Mouse (Mus musculus): ENCODE data around the gene Uaca. TPM values are rescaled to one million over a fixed set of nuclear protein-coding genes. Genes with fewer than 3 reads are reported as not detected.

Gene Uaca
- polyA plus RNA-seq, 1 experiment, result 10.6 TPM

DNA sequence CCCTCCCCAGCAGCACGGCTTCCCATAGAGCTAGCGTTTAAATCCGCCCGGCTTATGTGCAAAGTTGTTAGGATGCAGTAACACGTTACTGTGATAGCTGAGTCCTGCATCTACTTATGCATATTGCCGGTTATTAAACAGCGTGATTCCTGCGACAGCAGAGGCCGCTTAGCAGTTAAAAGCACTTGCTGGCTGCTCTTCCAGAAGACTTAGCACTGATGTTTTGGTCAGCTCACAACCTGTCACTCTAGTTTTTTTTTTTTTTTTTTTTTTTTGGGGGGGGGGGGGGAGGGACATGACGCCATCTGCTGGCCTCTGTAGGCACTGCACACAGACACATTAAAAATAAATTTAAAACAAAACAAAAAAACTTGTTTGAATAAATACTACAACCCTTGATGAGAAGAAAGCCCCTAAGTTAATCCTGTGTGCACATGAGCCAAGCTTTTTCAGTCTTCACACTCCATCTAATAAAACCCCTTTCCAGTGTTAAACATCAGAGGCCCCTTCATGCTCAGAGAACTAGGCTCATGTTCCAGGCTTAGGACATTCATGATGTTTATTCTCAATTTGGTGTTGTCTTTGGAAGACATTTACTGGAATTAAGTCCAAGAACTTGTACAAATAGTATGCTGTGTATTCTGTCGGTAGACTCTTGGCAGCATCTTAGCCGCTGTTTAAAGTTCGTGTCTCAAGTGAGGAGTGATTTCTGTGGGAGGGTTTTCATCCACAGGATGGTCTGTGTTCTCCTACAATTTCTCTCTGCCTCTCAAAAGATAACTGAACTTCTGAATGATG, 79.1 kb downstream of the Uaca start:
- no peaks in the 10 kb centered on the region for H3K79me2 ChIP-seq (ENCODE audit: control insufficient read depth, insufficient read depth)
- no peaks in the 10 kb centered on the region for H3K79me3 ChIP-seq (ENCODE audit: low read depth)
- no peak overlapping the region for H3K4me3 ChIP-seq (ENCODE audit: insufficient read depth, poor library complexity, severe bottlenecking)
- no peak for TF ChIP-seq FOSL1 (IDR thresholded peaks at IDR 0.05; ENCODE audit: insufficient read depth, low read length, poor library complexity, severe bottlenecking)
- TF ChIP-seq MYOD1 (IDR thresholded peaks at IDR 0.05; ENCODE audit: control insufficient read depth, insufficient read length, low read depth), result no peak
- no peak for TF ChIP-seq USF1 (IDR thresholded peaks at IDR 0.05; ENCODE audit: low read depth)
- no peak for TF ChIP-seq MYOG (IDR thresholded peaks at IDR 0.05; ENCODE audit: control insufficient read depth, extremely low read depth, insufficient read length)
- TF ChIP-seq CEBPB (IDR thresholded peaks at IDR 0.05; ENCODE audit: low read depth), result no peak
- no peak for TF ChIP-seq MAX (IDR thresholded peaks at IDR 0.05)
- no peak overlapping the region for H3ac ChIP-seq (ENCODE audit: control insufficient read depth, insufficient read length, low read depth)
- H3K36me3 ChIP-seq (ENCODE audit: control insufficient read depth, insufficient read depth), result peaks cover 23% of the 10 kb centered on the region
- no peaks in the 10 kb centered on the region for H3K27me3 ChIP-seq (ENCODE audit: control insufficient read depth, insufficient read depth, insufficient read length)

DNA sequence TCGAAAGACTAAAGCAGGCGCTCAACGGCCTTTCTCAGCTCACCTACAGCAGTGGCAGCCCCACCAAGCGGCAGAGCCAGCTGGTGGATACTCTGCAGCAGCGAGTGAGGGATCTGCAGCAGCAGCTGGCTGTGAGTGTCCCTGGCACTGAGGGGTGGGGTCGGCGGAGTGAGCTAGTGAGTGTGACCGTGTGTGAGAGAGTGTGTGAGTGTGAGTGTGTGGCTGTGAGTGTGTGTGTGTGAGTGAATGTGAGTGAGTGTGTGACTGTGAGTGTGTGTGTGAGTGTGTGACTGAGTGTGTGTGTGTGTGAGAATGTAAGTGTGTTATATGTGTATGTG, 79.7 kb downstream of the Uaca start:
- H3K27me3 ChIP-seq (ENCODE audit: control insufficient read depth, insufficient read depth, insufficient read length), result no peaks in the 10 kb centered on the region
- no peaks in the 10 kb centered on the region for H3K79me3 ChIP-seq (ENCODE audit: low read depth)
- H3K4me3 ChIP-seq (ENCODE audit: insufficient read depth, poor library complexity, severe bottlenecking), result no peak overlapping the region
- H3ac ChIP-seq (ENCODE audit: control insufficient read depth, insufficient read length, low read depth), result no peak overlapping the region
- no peaks in the 10 kb centered on the region for H3K79me2 ChIP-seq (ENCODE audit: control insufficient read depth, insufficient read depth)
- H3K36me3 ChIP-seq (ENCODE audit: control insufficient read depth, insufficient read depth), result peaks cover 23% of the 10 kb centered on the region
- no peak for TF ChIP-seq MYOD1 (IDR thresholded peaks at IDR 0.05; ENCODE audit: control insufficient read depth, insufficient read length, low read depth)

DNA sequence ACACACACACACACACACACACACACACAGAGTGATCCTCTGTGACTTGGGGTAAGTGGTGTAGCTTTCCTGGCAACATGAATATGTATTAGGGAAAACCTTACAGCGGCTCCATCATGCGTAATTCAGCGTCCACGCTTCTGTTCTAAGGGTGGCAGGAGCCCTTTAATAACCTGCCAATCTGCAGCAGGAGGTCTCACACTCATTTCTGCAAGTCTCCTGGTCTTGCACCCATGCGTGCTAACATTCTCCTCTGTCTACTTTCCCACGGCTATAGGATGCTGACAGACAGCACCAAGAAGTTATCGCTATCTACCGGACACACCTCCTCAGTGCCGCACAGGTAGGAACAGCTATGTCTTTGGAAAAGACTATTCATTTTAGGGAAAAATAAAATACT, 81.7 kb downstream of the Uaca start:
- Histone ChIP-seq H3ac (ENCODE audit: control insufficient read depth, insufficient read length, low read depth) (no peak overlapping the region), H3K36me3 (ENCODE audit: control insufficient read depth, insufficient read depth) (peaks cover 15% of the 10 kb centered on the region), H3K79me2 (ENCODE audit: control insufficient read depth, insufficient read depth) (no peaks in the 10 kb centered on the region), H3K27me3 (ENCODE audit: control insufficient read depth, insufficient read depth, insufficient read length) (no peaks in the 10 kb centered on the region), H3K4me3 (ENCODE audit: insufficient read depth, poor library complexity, severe bottlenecking) (no peak overlapping the region), H3K79me3 (ENCODE audit: low read depth) (no peaks in the 10 kb centered on the region)
- TF ChIP-seq CTCF (IDR thresholded peaks at IDR 0.05; ENCODE audit: control insufficient read depth, insufficient read depth, insufficient read length), result no peak
- TF ChIP-seq MYOG (IDR thresholded peaks at IDR 0.05; ENCODE audit: control insufficient read depth, extremely low read depth, insufficient read length), result no peak
- TF ChIP-seq FOSL1 (IDR thresholded peaks at IDR 0.05; ENCODE audit: insufficient read depth, low read length, poor library complexity, severe bottlenecking), result no peak
- no peak for TF ChIP-seq MAX (IDR thresholded peaks at IDR 0.05)
- no peak for TF ChIP-seq USF1 (IDR thresholded peaks at IDR 0.05; ENCODE audit: low read depth)
- no peak for TF ChIP-seq CEBPB (IDR thresholded peaks at IDR 0.05; ENCODE audit: low read depth)
- no peak for TF ChIP-seq MYOD1 (IDR thresholded peaks at IDR 0.05; ENCODE audit: control insufficient read depth, insufficient read length, low read depth)

DNA sequence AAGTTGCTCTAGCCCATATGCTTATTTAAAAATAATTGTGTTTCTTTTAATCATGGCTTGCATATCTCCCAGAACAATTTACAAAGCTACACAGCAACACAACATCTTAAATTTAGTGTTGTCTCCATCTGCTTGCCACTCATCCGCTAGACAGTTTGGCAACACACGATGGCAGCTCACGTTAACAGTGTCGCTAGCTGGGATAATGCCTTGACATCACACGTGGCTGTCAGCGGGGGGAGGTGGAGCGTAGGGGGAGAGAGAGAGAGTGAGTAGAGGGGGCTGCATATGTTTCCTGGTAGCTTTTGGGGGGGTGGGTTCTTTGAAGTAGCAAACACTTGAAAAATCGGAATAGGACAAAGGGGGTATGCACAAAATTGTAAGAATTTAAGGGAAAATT, 82.2 kb downstream of the Uaca start:
- no peak overlapping the region for H3K4me3 ChIP-seq (ENCODE audit: insufficient read depth, poor library complexity, severe bottlenecking)

DNA sequence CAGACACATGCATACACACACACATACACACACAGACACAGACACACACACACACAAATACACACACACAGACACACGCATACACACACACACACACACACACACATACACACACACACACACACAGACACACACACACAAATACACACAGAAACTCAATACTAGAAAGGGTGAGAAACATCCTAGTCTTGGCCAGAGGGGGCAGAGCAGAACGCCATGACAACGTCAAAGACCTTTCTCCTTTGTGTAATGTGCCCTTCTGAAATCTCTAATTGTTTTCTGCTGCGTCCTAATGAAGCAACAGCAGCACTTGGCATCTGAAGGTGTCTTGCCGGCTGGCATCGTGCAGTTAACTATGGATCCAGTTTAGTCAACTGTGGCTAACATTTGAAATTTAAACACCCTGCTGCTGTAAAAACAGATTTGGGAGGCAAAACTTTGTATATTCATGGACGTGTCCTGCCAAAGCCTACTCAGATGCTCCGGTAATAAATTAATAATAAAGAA, 83.8 kb downstream of the Uaca start:
- Histone ChIP-seq H3K4me3 (ENCODE audit: insufficient read depth, poor library complexity, severe bottlenecking) (no peak overlapping the region), H3ac (ENCODE audit: control insufficient read depth, insufficient read length, low read depth) (no peak overlapping the region), H3K27me3 (ENCODE audit: control insufficient read depth, insufficient read depth, insufficient read length) (no peaks in the 10 kb centered on the region), H3K79me2 (ENCODE audit: control insufficient read depth, insufficient read depth) (no peaks in the 10 kb centered on the region), H3K79me3 (ENCODE audit: low read depth) (no peaks in the 10 kb centered on the region), H3K36me3 (ENCODE audit: control insufficient read depth, insufficient read depth) (peaks cover 17% of the 10 kb centered on the region)
- TF ChIP-seq FOSL1 (IDR thresholded peaks at IDR 0.05; ENCODE audit: insufficient read depth, low read length, poor library complexity, severe bottlenecking) (no peak), MYOD1 (IDR thresholded peaks at IDR 0.05; ENCODE audit: control insufficient read depth, insufficient read length, low read depth) (no peak), CEBPB (IDR thresholded peaks at IDR 0.05; ENCODE audit: low read depth) (no peak), CTCF (IDR thresholded peaks at IDR 0.05; ENCODE audit: control insufficient read depth, insufficient read depth, insufficient read length) (no peak), USF1 (IDR thresholded peaks at IDR 0.05; ENCODE audit: low read depth) (no peak), MYOG (IDR thresholded peaks at IDR 0.05; ENCODE audit: control insufficient read depth, extremely low read depth, insufficient read length) (no peak), MAX (IDR thresholded peaks at IDR 0.05) (no peak)

More for the DNA sequence above, 82.2 kb downstream of the Uaca start:
- H3K36me3 ChIP-seq (ENCODE audit: control insufficient read depth, insufficient read depth), result peaks cover 11% of the 10 kb centered on the region
- H3K79me2 ChIP-seq (ENCODE audit: control insufficient read depth, insufficient read depth), result no peaks in the 10 kb centered on the region
- no peak overlapping the region for H3ac ChIP-seq (ENCODE audit: control insufficient read depth, insufficient read length, low read depth)
- H3K27me3 ChIP-seq (ENCODE audit: control insufficient read depth, insufficient read depth, insufficient read length), result no peaks in the 10 kb centered on the region
- no peak for TF ChIP-seq MAX (IDR thresholded peaks at IDR 0.05)
- no peak for TF ChIP-seq USF1 (IDR thresholded peaks at IDR 0.05; ENCODE audit: low read depth)
- no peak for TF ChIP-seq CEBPB (IDR thresholded peaks at IDR 0.05; ENCODE audit: low read depth)
- no peak for TF ChIP-seq MYOG (IDR thresholded peaks at IDR 0.05; ENCODE audit: control insufficient read depth, extremely low read depth, insufficient read length)
- TF ChIP-seq MYOD1 (IDR thresholded peaks at IDR 0.05; ENCODE audit: control insufficient read depth, insufficient read length, low read depth), result no peak
- no peak for TF ChIP-seq CTCF (IDR thresholded peaks at IDR 0.05; ENCODE audit: control insufficient read depth, insufficient read depth, insufficient read length)
- TF ChIP-seq FOSL1 (IDR thresholded peaks at IDR 0.05; ENCODE audit: insufficient read depth, low read length, poor library complexity, severe bottlenecking), result no peak
- no peaks in the 10 kb centered on the region for H3K79me3 ChIP-seq (ENCODE audit: low read depth)

DNA sequence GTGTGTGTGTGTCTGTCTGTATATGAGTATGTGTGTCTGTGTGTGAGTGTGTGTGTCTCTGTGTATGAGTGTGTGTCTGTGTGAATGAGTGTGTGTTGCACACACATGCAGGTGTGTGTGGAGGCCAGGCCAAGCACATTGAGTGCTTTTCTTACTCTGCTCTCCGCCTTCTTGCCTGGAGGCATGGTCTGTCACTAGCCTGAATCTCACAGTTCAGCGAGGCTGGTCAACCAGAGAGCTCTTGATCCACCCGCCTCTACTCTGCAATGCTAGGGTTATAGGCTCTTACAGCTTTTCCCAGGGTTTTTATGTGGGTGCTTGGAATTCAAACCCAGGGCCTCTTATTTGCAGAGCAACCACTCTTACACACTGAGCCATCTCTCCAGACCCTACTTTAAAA, 84.3 kb downstream of the Uaca start:
- peaks cover 17% of the 10 kb centered on the region for H3K36me3 ChIP-seq (ENCODE audit: control insufficient read depth, insufficient read depth)
- H3K27me3 ChIP-seq (ENCODE audit: control insufficient read depth, insufficient read depth, insufficient read length), result no peaks in the 10 kb centered on the region
- TF ChIP-seq CEBPB (IDR thresholded peaks at IDR 0.05; ENCODE audit: low read depth) (no peak), MAX (IDR thresholded peaks at IDR 0.05) (no peak), CTCF (IDR thresholded peaks at IDR 0.05; ENCODE audit: control insufficient read depth, insufficient read depth, insufficient read length) (no peak), MYOG (IDR thresholded peaks at IDR 0.05; ENCODE audit: control insufficient read depth, extremely low read depth, insufficient read length) (no peak), MYOD1 (IDR thresholded peaks at IDR 0.05; ENCODE audit: control insufficient read depth, insufficient read length, low read depth) (no peak), FOSL1 (IDR thresholded peaks at IDR 0.05; ENCODE audit: insufficient read depth, low read length, poor library complexity, severe bottlenecking) (no peak), USF1 (IDR thresholded peaks at IDR 0.05; ENCODE audit: low read depth) (no peak)
- no peak overlapping the region for H3ac ChIP-seq (ENCODE audit: control insufficient read depth, insufficient read length, low read depth)
- H3K79me3 ChIP-seq (ENCODE audit: low read depth), result no peaks in the 10 kb centered on the region
- H3K79me2 ChIP-seq (ENCODE audit: control insufficient read depth, insufficient read depth), result no peaks in the 10 kb centered on the region
- H3K4me3 ChIP-seq (ENCODE audit: insufficient read depth, poor library complexity, severe bottlenecking), result no peak overlapping the region

Measured in C2C12 (cell line).